Mouse (Mus musculus): Measurements from ENCODE around the gene Atoh8. TPM values are rescaled to one million over a fixed set of nuclear protein-coding genes. Genes with fewer than 3 reads are reported as not detected.

Atoh8 gene
- polyA plus RNA-seq, 1 experiment from 2014 or later, result 7.3 TPM

DNA sequence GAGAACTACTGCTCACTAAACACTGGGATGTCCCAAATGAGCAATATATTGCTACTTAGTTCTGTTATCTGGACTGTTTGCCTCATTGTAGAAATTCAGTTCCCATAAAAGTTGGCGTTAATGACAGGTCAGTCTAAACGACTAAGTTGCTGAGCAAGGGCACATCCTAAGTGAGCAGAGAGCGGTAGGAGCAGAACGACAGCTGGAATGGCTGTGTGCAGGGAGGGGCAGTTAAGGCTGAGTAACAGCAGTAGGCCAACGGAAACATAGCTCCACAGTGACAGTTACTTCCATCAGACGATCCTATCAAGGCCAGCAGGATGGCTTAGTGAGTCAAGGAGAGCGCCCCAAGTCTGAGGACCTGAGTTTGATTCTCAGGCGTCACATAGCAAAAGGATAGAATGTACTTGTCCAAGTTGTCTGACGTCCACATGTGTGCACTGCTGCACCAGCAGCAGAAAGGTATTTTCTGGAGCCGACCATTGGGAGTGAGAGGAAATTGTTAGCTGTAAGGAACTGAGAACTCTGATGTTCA, 75.4 kb downstream of the Atoh8 start:
- H3K27ac ChIP-seq, result no peak overlapping the region
- H3K27me3 ChIP-seq (replicated peaks), result no peaks in the 10 kb centered on the region
- no peak overlapping the region for H3K4me2 ChIP-seq (replicated peaks)
- no peaks in the 10 kb centered on the region for H3K4me1 ChIP-seq
- no peak overlapping the region for H3K9ac ChIP-seq
- no peak for ATAC-seq (ENCODE audit: low FRiP score, low read depth)
- WGBS, result 76% methylated on average over 10 of the region's 10 CpGs
- H3K9me3 ChIP-seq, result no peaks in the 10 kb centered on the region
- H3K4me3 ChIP-seq, result no peak overlapping the region
- H3K36me3 ChIP-seq, result peaks cover 3% of the 10 kb centered on the region; the same call in 1 of the 2 replicates

DNA sequence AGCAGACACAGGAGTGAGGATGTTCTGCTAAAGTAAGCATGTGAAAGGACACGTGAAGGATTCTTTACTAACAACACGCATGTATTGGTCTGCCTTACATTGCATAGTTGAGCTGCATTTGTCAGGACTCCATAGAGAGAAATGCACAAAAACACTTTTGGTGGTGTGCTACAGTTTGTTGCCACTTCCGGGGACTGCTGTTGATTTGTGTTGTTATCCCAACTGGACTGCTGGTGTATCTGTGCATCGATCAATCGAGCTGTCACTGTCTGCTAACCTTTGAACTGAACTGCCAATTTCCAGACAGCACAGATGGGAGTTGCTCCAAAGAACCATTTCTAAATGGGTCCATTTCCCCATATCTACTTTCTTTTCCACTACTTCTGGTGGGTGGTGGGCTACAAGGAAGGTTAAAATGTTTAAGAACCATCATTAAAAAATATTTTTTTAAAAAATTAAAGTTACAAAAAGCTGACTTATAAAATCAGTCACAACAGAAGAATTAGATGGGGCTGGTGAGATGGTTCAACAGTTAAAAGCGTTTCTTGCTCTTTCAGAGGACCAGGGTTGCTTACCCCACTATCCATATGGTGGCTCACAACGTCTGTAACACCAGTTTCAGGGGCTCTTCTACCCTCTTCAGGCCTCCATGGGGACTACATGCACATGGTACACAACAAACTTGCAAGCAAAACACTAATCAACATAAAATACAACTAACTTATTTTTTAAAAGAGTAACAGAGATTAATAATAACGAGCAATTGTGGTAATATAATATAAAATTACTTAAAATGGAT, 76.2 kb downstream of the Atoh8 start:
- H3K36me3 ChIP-seq, result peaks cover 3% of the 10 kb centered on the region; the same call in 1 of the 2 replicates
- 87% methylated on average over 8 of the region's 8 CpGs for WGBS
- H3K4me3 ChIP-seq, result no peak overlapping the region
- ATAC-seq (ENCODE audit: low FRiP score, low read depth), result no peak
- no peaks in the 10 kb centered on the region for H3K4me1 ChIP-seq
- H3K9me3 ChIP-seq, result no peaks in the 10 kb centered on the region
- H3K4me2 ChIP-seq (replicated peaks), result no peak overlapping the region
- no peak overlapping the region for H3K27ac ChIP-seq
- no peaks in the 10 kb centered on the region for H3K27me3 ChIP-seq (replicated peaks)
- H3K9ac ChIP-seq, result no peak overlapping the region

Other genes with a start within 250 kb of the Atoh8 start
- 49.3 and 49.4 TPM in 2 replicates for gene St3gal5, start 138.0 kb downstream of the Atoh8 start, polyA plus RNA-seq (2016; fragmentation: Nextera tagmentation; extraction: Ambion mirVana)
- not detected in 2 replicates for gene Sftpb, start 69.0 kb upstream of the Atoh8 start, polyA plus RNA-seq (2016; fragmentation: Nextera tagmentation; extraction: Ambion mirVana)
- 63.7 and 64.9 TPM in 2 replicates for gene Usp39, start 109.6 kb upstream of the Atoh8 start, polyA plus RNA-seq (2016; fragmentation: Nextera tagmentation; extraction: Ambion mirVana)
- gene 0610030E20Rik, start 111.7 kb upstream of the Atoh8 start, polyA plus RNA-seq (2016; fragmentation: Nextera tagmentation; extraction: Ambion mirVana), result 24.8 and 25.8 TPM in 2 replicates
- 12.8 and 12.9 TPM in 2 replicates for gene Tmem150a, start 119.9 kb upstream of the Atoh8 start, polyA plus RNA-seq (2016; fragmentation: Nextera tagmentation; extraction: Ambion mirVana)
- gene Rnf181, start 131.4 kb upstream of the Atoh8 start, polyA plus RNA-seq (2016; fragmentation: Nextera tagmentation; extraction: Ambion mirVana), result 108 and 109 TPM in 2 replicates
- gene Vamp5, start 144.9 kb upstream of the Atoh8 start, polyA plus RNA-seq (2016; fragmentation: Nextera tagmentation; extraction: Ambion mirVana), result 17.3 and 18.7 TPM in 2 replicates
- 31.8 and 34.6 TPM in 2 replicates for gene Vamp8, start 155.1 kb upstream of the Atoh8 start, polyA plus RNA-seq (2016; fragmentation: Nextera tagmentation; extraction: Ambion mirVana)
- 22.5 and 26.8 TPM in 2 replicates for gene Ggcx, start 178.7 kb upstream of the Atoh8 start, polyA plus RNA-seq (2016; fragmentation: Nextera tagmentation; extraction: Ambion mirVana)
- gene Mat2a, start 204.0 kb upstream of the Atoh8 start, polyA plus RNA-seq (2016; fragmentation: Nextera tagmentation; extraction: Ambion mirVana), result 379 and 423 TPM in 2 replicates